Mouse (Mus musculus) kidney, adult 2 months (tissue): ENCODE results near the gene Plekha6.

Experiments
- CTCF ChIP-seq: fragments of 200-500 bp; conservative IDR thresholded peaks from 2 replicates; pipeline ENCODE4 v1.5.1; 2011; ENCODE audit warnings: low read depth, mild to moderate bottlenecking, control low read depth, low read length, moderate library complexity, mixed read lengths; ENCODE audit not compliant: insufficient read depth, insufficient read length
- POLR2A ChIP-seq: fragments of 200-500 bp; IDR thresholded peaks from one replicate; pipeline ENCODE4 v1.6.1; 2011; ENCODE audit warnings: low read depth, low read length, control low read depth

- TF ChIP-seq CTCF (no peak), POLR2A (no peak)
These were observed 32.1 kb upstream of the Plekha6 start for GRCm38 (mm10) chr1:133131936-133132335.
